Mouse (Mus musculus) left cerebral cortex, postnatal 10 days (tissue): ENCODE measurements around the gene Vps4b. TPM values are rescaled to one million over a fixed set of nuclear protein-coding genes. Genes with fewer than 3 reads are reported as not detected.
"Not testable (repeated sequence)": the region's sequence is repeated elsewhere in the genome, so short reads cannot be mapped to it uniquely, and the experiment has no call there.

ENCODE experiments used
- DNase-seq, 2 experiments: peaks; one replicate each; pipeline ENCODE4 v3.0.0; 2021 to 2022; ENCODE audit warnings: low spot score in 2 of 2, mixed read lengths in 1 of 2; ENCODE audit errors: extremely low spot score in 1 of 2
- intact Hi-C: fragments of 180-260 bp; cut with DNase I; formaldehyde crosslinking; loops from one replicate; pipeline ENCODE4 v1.15.1; 2025
- total RNA-seq, 2 experiments: library from RNA; stranded (reverse); gene quantifications; 2 replicates each; pipeline ENCODE4 v1.2.3; 2021

Vps4b gene
- total RNA-seq, 2 experiments from 2014 or later = 43.2 to 44.6 TPM

GRCm38 (mm10) chr1:106758734-106759571 lies 37.6 kb downstream of the Vps4b start:
- intact Hi-C loops = no loop called here
- peak; percentile 14 to 51 for DNase-seq

- intact Hi-C loops = no loop called here
- DNase-seq = no peak
Observed at GRCm38 (mm10) chr1:106756633-106757032, 39.9 kb downstream of the Vps4b start.

- intact Hi-C loops = no loop called here
Observed at GRCm38 (mm10) chr1:106752013-106752412, 44.5 kb downstream of the Vps4b start.

GRCm38 (mm10) chr1:106750656-106751055 lies 45.9 kb downstream of the Vps4b start:
- intact Hi-C loops = no loop called here

More at GRCm38 (mm10) chr1:106752013-106752412, 44.5 kb downstream of the Vps4b start:
- DNase-seq = no peak

GRCm38 (mm10) chr1:106748555-106749315 lies 47.8 kb downstream of the Vps4b start:
- intact Hi-C loops = no loop called here
- DNase-seq = no peak

More at GRCm38 (mm10) chr1:106750656-106751055, 45.9 kb downstream of the Vps4b start:
- DNase-seq = no peak

GRCm38 (mm10) chr1:106742980-106743379 lies 53.5 kb downstream of the Vps4b start:
- intact Hi-C loops = no loop called here
- DNase-seq = no peak

GRCm38 (mm10) chr1:106740735-106741134 lies 55.8 kb downstream of the Vps4b start:
- intact Hi-C loops = no loop called here
- DNase-seq = no peak

GRCm38 (mm10) chr1:106739810-106740209 lies 56.7 kb downstream of the Vps4b start:
- DNase-seq = no peak
- intact Hi-C loops = no loop called here

- intact Hi-C loops = no loop called here
- no peak for DNase-seq
Observed at GRCm38 (mm10) chr1:106738092-106738491, 58.4 kb downstream of the Vps4b start.

GRCm38 (mm10) chr1:106736211-106736610 lies 60.3 kb downstream of the Vps4b start:
- intact Hi-C loops = no loop called here
- DNase-seq = no peak

GRCm38 (mm10) chr1:106735586-106735985 lies 60.9 kb downstream of the Vps4b start:
- DNase-seq = peak in 1 of 2 experiments; percentile 34
- intact Hi-C loops = no loop called here

GRCm38 (mm10) chr1:106722061-106722460 lies 74.5 kb downstream of the Vps4b start:
- DNase-seq = no peak
- intact Hi-C loops = no loop called here

- intact Hi-C loops = loop anchor here (1.0 to 10.0 kb wide), 3 partner anchors 206 to 643 kb away; no protein-coding TSS in a partner anchor
- DNase-seq = not testable (repeated sequence)
Observed at GRCm38 (mm10) chr1:106717736-106718135, 78.8 kb downstream of the Vps4b start.

GRCm38 (mm10) chr1:106717071-106717601 lies 79.4 kb downstream of the Vps4b start:
- intact Hi-C loops = loop anchor here (1.0 to 10.0 kb wide), 3 partner anchors 206 to 642 kb away; no protein-coding TSS in a partner anchor
- DNase-seq = peak; percentile 80 to 82

- intact Hi-C loops = loop anchor here (10.0 kb wide), 1 partner anchor 641 kb away; no protein-coding TSS in a partner anchor
- no peak for DNase-seq
Observed at GRCm38 (mm10) chr1:106716141-106716540, 80.4 kb downstream of the Vps4b start.

- intact Hi-C loops = loop anchor here (2.0 to 10.0 kb wide), 2 partner anchors 171 to 641 kb away; no protein-coding TSS in a partner anchor
- DNase-seq = no peak
Observed at GRCm38 (mm10) chr1:106715111-106716083, 81.1 kb downstream of the Vps4b start.

GRCm38 (mm10) chr1:106714530-106714981 lies 82.0 kb downstream of the Vps4b start:
- no peak for DNase-seq
- intact Hi-C loops = loop anchor here (2.0 to 10.0 kb wide), 3 partner anchors 87 to 640 kb away; no protein-coding TSS in a partner anchor
